Mouse (Mus musculus) liver, postnatal 0 days (tissue): Measurements from ENCODE around the gene Kiss1r. TPM values are rescaled to one million over a fixed set of nuclear protein-coding genes. Genes with fewer than 3 reads are reported as not detected.

Experiments used
- ATAC-seq: fragments of 200-750 bp; cut with Nextera tagmentation; 2 replicates; pipeline ENCODE4 v1.8.0; 2017; ENCODE audit warnings: mild to moderate bottlenecking, moderate library complexity
- DNase-seq: peaks from one replicate; pipeline ENCODE4 v3.0.0-alpha.2; 2016
- H3K27ac ChIP-seq: fragments of 300-500 bp; sonication (generic); 2 replicates; pipeline ENCODE4 v1.5.1; 2014; ENCODE audit warnings: antibody characterized with exemption, moderate library complexity, mild to moderate bottlenecking, low read depth
- H3K27me3 ChIP-seq: fragments of 300-500 bp; sonication (generic); 2 replicates; pipeline ENCODE4 v1.6.1; 2014; ENCODE audit warnings: low read length, control low read depth, mixed read lengths; ENCODE audit not compliant: insufficient read depth
- H3K36me3 ChIP-seq: fragments of 300-500 bp; sonication (generic); replicated peaks from 2 replicates; pipeline ENCODE4 v1.6.1; 2014; ENCODE audit warnings: mild to moderate bottlenecking, control low read depth, low read length, moderate library complexity, mixed read lengths; ENCODE audit not compliant: insufficient read depth
- H3K4me1 ChIP-seq: fragments of 300-500 bp; sonication (generic); 2 replicates; pipeline ENCODE4 v1.6.1; 2014; ENCODE audit warnings: antibody characterized with exemption, mild to moderate bottlenecking, control low read depth; ENCODE audit not compliant: insufficient read depth
- H3K4me2 ChIP-seq: fragments of 300-500 bp; sonication (generic); 2 replicates; pipeline ENCODE4 v1.6.1; 2014; ENCODE audit warnings: low read depth, mild to moderate bottlenecking, low read length, moderate library complexity, mixed read lengths
- H3K4me3 ChIP-seq: fragments of 300-500 bp; sonication (generic); 2 replicates; pipeline ENCODE4 v1.5.1; 2014; ENCODE audit warnings: low read depth, low read length
- H3K9ac ChIP-seq: fragments of 300-500 bp; sonication (generic); replicated peaks from 2 replicates; pipeline ENCODE4 v1.6.1; 2014; ENCODE audit warnings: mild to moderate bottlenecking, moderate library complexity
- H3K9me3 ChIP-seq: fragments of 300-500 bp; sonication (generic); 2 replicates; pipeline ENCODE4 v1.6.1; 2016; ENCODE audit warnings: mild to moderate bottlenecking, control low read depth, low read length, mixed read lengths
- CTCF ChIP-seq: sonication (generic); IDR thresholded peaks from 2 replicates; pipeline ENCODE4 v1.5.1; 2016; ENCODE audit warnings: antibody characterized with exemption, low read depth
- EP300 ChIP-seq: IDR thresholded peaks from 2 replicates; pipeline ENCODE4 v1.6.1; 2016; ENCODE audit warnings: antibody characterized with exemption, low read depth, mild to moderate bottlenecking
- WGBS: fragments of 180-500 bp; shearing (Covaris S2); extraction: QIAGEN DNeasy Blood & Tissue Kit; methylation state at CpG from one replicate; pipeline ENCODE4 v1.1.7; 2014; ENCODE audit not compliant: insufficient replicate concordance; 5-methylcytosine and 5-hydroxymethylcytosine counted together
- polyA plus RNA-seq: library from polyadenylated mRNA; unstranded; fragments of >200 nt; fragmentation: Nextera tagmentation; extraction: Ambion mirVana; gene quantifications from 2 replicates; pipeline ENCODE4 v1.2.1, GENCODE M21; 2015

Gene Kiss1r
- polyA plus RNA-seq, 1 experiment from 2014 or later: 0.34 TPM

- peak; percentile 68 for TF ChIP-seq EP300
- no peak for TF ChIP-seq CTCF
- WGBS: 45% methylated on average over 11 of the region's 11 CpGs
- Histone ChIP-seq H3K9ac (peak overlapping the region; percentile 19), H3K4me1 (peaks cover 53% of the 10 kb centered on the region), H3K27ac (peak overlapping the region; percentile 78), H3K27me3 (peaks cover 20% of the 10 kb centered on the region), H3K4me2 (peak overlapping the region; percentile 98), H3K4me3 (peak overlapping the region; percentile 77), H3K9me3 (no peaks in the 10 kb centered on the region), H3K36me3 (peaks cover 12% of the 10 kb centered on the region)
- DNase-seq (no peak), ATAC-seq (peak; percentile 71)
Observed at GRCm38 (mm10) chr10:79914131-79914947, 2.4 kb upstream of the Kiss1r start.

GRCm38 (mm10) chr10:79914948-79915596 is 1.7 kb upstream of the Kiss1r start:
- H3K36me3 ChIP-seq: peaks cover 12% of the 10 kb centered on the region
- 33% methylated on average over 7 of the region's 7 CpGs for WGBS
- TF ChIP-seq CTCF (no peak), EP300 (no peak)
- peak overlapping the region; percentile 98 for H3K4me2 ChIP-seq
- H3K9ac ChIP-seq: peak overlapping the region; percentile 19; the same call in 1 of the 2 replicates
- peak; percentile 14 for ATAC-seq
- peaks cover 27% of the 10 kb centered on the region for H3K27me3 ChIP-seq
- H3K9me3 ChIP-seq: no peaks in the 10 kb centered on the region
- peak overlapping the region; percentile 77 for H3K4me3 ChIP-seq
- no peak for DNase-seq
- H3K27ac ChIP-seq: peak overlapping the region; percentile 78
- H3K4me1 ChIP-seq: peaks cover 48% of the 10 kb centered on the region

GRCm38 (mm10) chr10:79916081-79916480 is 690 bp upstream of the Kiss1r start:
- H3K4me1 ChIP-seq: peaks cover 55% of the 10 kb centered on the region
- H3K4me3 ChIP-seq: peak overlapping the region; percentile 77
- 11% methylated on average over 8 of the region's 8 CpGs for WGBS

GRCm38 (mm10) chr10:79917532-79918100 is 845 bp downstream of the Kiss1r start:
- no peak for TF ChIP-seq CTCF
- TF ChIP-seq EP300: no peak
- WGBS: 65% methylated on average over 5 of the region's 5 CpGs
- no peak for ATAC-seq
- no peak overlapping the region for H3K9ac ChIP-seq
- H3K27me3 ChIP-seq: peaks cover 52% of the 10 kb centered on the region
- no peak overlapping the region for H3K4me3 ChIP-seq
- no peak for DNase-seq
- peak overlapping the region; percentile 98; the same call in 1 of the 2 replicates for H3K4me2 ChIP-seq
- no peaks in the 10 kb centered on the region for H3K9me3 ChIP-seq
- no peaks in the 10 kb centered on the region for H3K36me3 ChIP-seq
- peaks cover 55% of the 10 kb centered on the region for H3K4me1 ChIP-seq
- no peak overlapping the region for H3K27ac ChIP-seq

More at GRCm38 (mm10) chr10:79916081-79916480, 690 bp upstream of the Kiss1r start:
- H3K27ac ChIP-seq: peak overlapping the region; percentile 85
- H3K9ac ChIP-seq: peak overlapping the region; percentile 93
- peaks cover 37% of the 10 kb centered on the region for H3K27me3 ChIP-seq
- TF ChIP-seq CTCF (no peak), EP300 (no peak)
- H3K9me3 ChIP-seq: no peaks in the 10 kb centered on the region
- H3K4me2 ChIP-seq: peak overlapping the region; percentile 98
- DNase-seq (no peak), ATAC-seq (no peak)
- H3K36me3 ChIP-seq: peaks cover 4% of the 10 kb centered on the region; the same call in 1 of the 2 replicates

GRCm38 (mm10) chr10:79918231-79919078 is 1.7 kb downstream of the Kiss1r start:
- ATAC-seq (no peak), DNase-seq (no peak)
- TF ChIP-seq EP300 (no peak), CTCF (no peak)
- Histone ChIP-seq H3K27ac (no peak overlapping the region), H3K9ac (peak overlapping the region; percentile 6; the same call in 1 of the 2 replicates), H3K27me3 (peaks cover 56% of the 10 kb centered on the region), H3K36me3 (no peaks in the 10 kb centered on the region), H3K9me3 (no peaks in the 10 kb centered on the region), H3K4me3 (no peak overlapping the region), H3K4me1 (peaks cover 62% of the 10 kb centered on the region), H3K4me2 (peak overlapping the region; percentile 27; the same call in 1 of the 2 replicates)
- 20% methylated on average over 35 of the region's 35 CpGs for WGBS
